Mouse (Mus musculus) liver, embryonic 16.5 days (tissue): ENCODE results near the gene Dmrtc1c1. TPM values are rescaled to one million over a fixed set of nuclear protein-coding genes. Genes with fewer than 3 reads are reported as not detected.
"Not testable (repeated sequence)": the region's sequence is repeated elsewhere in the genome, so short reads cannot be mapped to it uniquely, and the experiment has no call there.

Experiments
- ATAC-seq: fragments of 200-750 bp; cut with Nextera tagmentation; 2 replicates; pipeline ENCODE4 v1.8.0; 2017; ENCODE audit warnings: low read depth, mild to moderate bottlenecking, moderate number of reproducible peaks, moderate library complexity
- H3K27ac ChIP-seq: fragments of 300-500 bp; sonication (generic); 2 replicates; pipeline ENCODE4 v1.5.1; 2014; ENCODE audit warnings: mild to moderate bottlenecking, low read length
- H3K27me3 ChIP-seq: fragments of 300-500 bp; sonication (generic); 2 replicates; pipeline ENCODE4 v1.6.1; 2014; ENCODE audit warnings: low read depth, low read length, mixed read lengths; ENCODE audit not compliant: control insufficient read depth, insufficient read depth
- H3K36me3 ChIP-seq: fragments of 300-500 bp; sonication (generic); 2 replicates; pipeline ENCODE4 v1.6.1; 2014; ENCODE audit warnings: mild to moderate bottlenecking; ENCODE audit not compliant: control insufficient read depth, insufficient read depth
- H3K4me1 ChIP-seq: fragments of 300-500 bp; sonication (generic); 2 replicates; pipeline ENCODE4 v1.6.1; 2014; ENCODE audit warnings: low read depth, low read length, mixed read lengths; ENCODE audit not compliant: control insufficient read depth
- H3K4me2 ChIP-seq: fragments of 300-500 bp; sonication (generic); 2 replicates; pipeline ENCODE4 v1.6.1; 2014; ENCODE audit warnings: low read depth, low read length, mixed read lengths
- H3K4me3 ChIP-seq: fragments of 300-500 bp; sonication (generic); 2 replicates; pipeline ENCODE4 v1.5.1; 2014; ENCODE audit warnings: low read depth, mild to moderate bottlenecking, low read length
- H3K9ac ChIP-seq: fragments of 300-500 bp; sonication (generic); 2 replicates; pipeline ENCODE4 v1.6.1; 2014; ENCODE audit warnings: low read depth, low read length
- H3K9me3 ChIP-seq: fragments of 300-500 bp; sonication (generic); replicated peaks from 2 replicates; pipeline ENCODE4 v1.6.1; 2016; ENCODE audit warnings: low read length; ENCODE audit not compliant: control insufficient read depth
- WGBS: fragments of 180-500 bp; shearing (Covaris S2); extraction: QIAGEN DNeasy Blood & Tissue Kit; methylation state at CpG from one replicate; pipeline ENCODE4 v1.1.7; 2014; ENCODE audit not compliant: insufficient replicate concordance; 5-methylcytosine and 5-hydroxymethylcytosine counted together
- polyA plus RNA-seq: library from polyadenylated mRNA; unstranded; fragments of >200 nt; fragmentation: Nextera tagmentation; extraction: Ambion mirVana; gene quantifications from 2 replicates; pipeline ENCODE4 v1.2.1, GENCODE M21; 2015

Gene Dmrtc1c1
- not detected in 2 replicates for polyA plus RNA-seq

DNA sequence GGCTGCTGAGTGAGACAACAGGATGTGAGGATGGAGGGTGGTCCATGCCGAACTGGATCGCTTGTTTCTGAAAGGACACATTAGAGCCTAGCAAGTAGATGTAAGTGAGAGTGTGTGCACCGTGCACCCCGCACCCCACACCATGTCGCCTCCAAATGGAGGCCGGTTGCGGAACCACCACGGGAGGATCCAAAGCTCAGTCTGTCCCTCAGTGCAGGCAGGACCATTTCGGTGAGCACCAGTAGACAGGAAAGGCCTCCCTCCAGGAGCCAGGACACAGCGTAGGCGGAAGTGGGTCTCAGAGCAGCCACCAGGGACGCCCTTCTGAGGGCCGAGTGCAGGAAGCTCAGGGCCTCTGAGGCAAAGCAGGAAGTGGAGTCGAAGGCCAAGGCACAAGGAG is at the start of gene Dmrtc1c1:
Dmrtc1c1 (plus strand) TSS at position 301 of the 400 bp plus-strand sequence.
- ATAC-seq, H3K9me3 ChIP-seq, H3K4me2 ChIP-seq, H3K36me3 ChIP-seq, H3K27me3 ChIP-seq, H3K27ac ChIP-seq, H3K4me1 ChIP-seq, H3K4me3 ChIP-seq, H3K9ac ChIP-seq: not testable (repeated sequence)
- WGBS, result 86% methylated on average over 3 of the region's 14 CpGs

DNA sequence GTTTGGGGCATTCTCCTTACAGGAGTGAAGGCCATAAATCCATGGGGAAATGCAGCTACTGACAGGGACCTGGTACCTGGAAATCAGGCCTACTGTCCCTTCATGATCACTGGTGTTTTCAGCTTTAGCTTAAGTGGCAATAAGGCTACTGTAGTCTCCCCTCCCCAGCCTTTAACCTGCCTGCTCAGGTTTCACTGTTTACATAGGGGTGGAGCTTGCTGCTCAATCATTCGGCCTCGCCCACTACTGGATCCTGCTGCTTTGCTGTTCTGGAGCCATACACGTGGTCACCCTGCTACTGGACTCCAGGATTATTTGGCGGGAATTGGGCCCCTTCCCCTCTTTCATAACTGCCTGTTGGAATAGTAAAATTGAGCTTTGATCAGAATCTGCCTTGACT is 36.9 kb upstream of the Dmrtc1c1 start:
- ATAC-seq, result no peak
- Histone ChIP-seq H3K27me3 (no peaks in the 10 kb centered on the region), H3K4me3 (no peak overlapping the region), H3K27ac (no peak overlapping the region), H3K9ac (no peak overlapping the region), H3K36me3 (no peaks in the 10 kb centered on the region), H3K4me1 (no peaks in the 10 kb centered on the region), H3K9me3 (no peaks in the 10 kb centered on the region), H3K4me2 (no peak overlapping the region)
- WGBS, result 32% methylated on average over 4 of the region's 4 CpGs

DNA sequence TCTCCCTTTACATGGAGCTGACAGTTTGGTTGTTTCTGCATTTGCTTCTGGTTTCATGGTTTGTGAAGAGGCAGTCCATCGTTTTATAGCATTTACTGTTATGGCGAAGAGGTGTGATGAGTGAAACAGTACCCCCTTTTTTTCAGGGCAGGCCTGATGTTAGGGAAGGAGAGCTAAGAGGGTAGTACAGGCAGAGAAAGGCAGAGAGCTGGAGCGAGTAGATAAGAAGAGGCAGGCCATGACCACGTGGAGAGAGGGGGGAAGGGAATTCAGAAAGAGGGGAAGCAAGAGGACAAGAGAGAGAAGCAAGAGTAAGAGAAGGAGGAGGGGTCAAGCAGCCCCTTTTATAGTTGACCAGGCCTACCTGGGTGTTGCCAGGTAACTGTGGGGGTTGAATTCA is 9.5 kb downstream of the Dmrtc1c1 start:
- no peaks in the 10 kb centered on the region for H3K27me3 ChIP-seq
- WGBS, result 37% methylated on average over 4 of the region's 4 CpGs
- no peaks in the 10 kb centered on the region for H3K4me1 ChIP-seq
- no peaks in the 10 kb centered on the region for H3K9me3 ChIP-seq
- H3K4me2 ChIP-seq, result no peak overlapping the region
- ATAC-seq, result no peak
- no peaks in the 10 kb centered on the region for H3K36me3 ChIP-seq
- no peak overlapping the region for H3K27ac ChIP-seq
- no peak overlapping the region for H3K4me3 ChIP-seq
- H3K9ac ChIP-seq, result no peak overlapping the region

DNA sequence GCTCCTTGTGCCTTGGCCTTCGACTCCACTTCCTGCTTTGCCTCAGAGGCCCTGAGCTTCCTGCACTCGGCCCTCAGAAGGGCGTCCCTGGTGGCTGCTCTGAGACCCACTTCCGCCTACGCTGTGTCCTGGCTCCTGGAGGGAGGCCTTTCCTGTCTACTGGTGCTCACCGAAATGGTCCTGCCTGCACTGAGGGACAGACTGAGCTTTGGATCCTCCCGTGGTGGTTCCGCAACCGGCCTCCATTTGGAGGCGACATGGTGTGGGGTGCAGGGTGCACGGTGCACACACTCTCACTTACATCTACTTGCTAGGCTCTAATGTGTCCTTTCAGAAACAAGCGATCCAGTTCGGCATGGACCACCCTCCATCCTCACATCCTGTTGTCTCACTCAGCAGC is 51.8 kb downstream of the Dmrtc1c1 start, which contains the start of gene Dmrtc1c2:
Dmrtc1c2 (minus strand) TSS at position 101 of the 400 bp plus-strand sequence.
- not testable (repeated sequence) for H3K4me1 ChIP-seq, H3K27me3 ChIP-seq, H3K4me2 ChIP-seq, H3K9ac ChIP-seq, H3K36me3 ChIP-seq, ATAC-seq, H3K9me3 ChIP-seq, H3K4me3 ChIP-seq, H3K27ac ChIP-seq
- 69% methylated on average over 4 of the region's 13 CpGs for WGBS

Other genes starting within 250 kb of the Dmrtc1c1 start
- 0.71 and 1.1 TPM in 2 replicates for gene Phka1, start 158.7 kb upstream of the Dmrtc1c1 start, polyA plus RNA-seq
- gene Gm3880, start 116.0 kb upstream of the Dmrtc1c1 start, polyA plus RNA-seq, result not detected in 2 replicates
- gene Gm9112, start 95.3 kb upstream of the Dmrtc1c1 start, polyA plus RNA-seq, result not detected in 2 replicates
- not detected in 2 replicates for gene Dmrtc1b, start 95.1 kb upstream of the Dmrtc1c1 start, polyA plus RNA-seq
- gene Dmrtc1c2, start 51.7 kb downstream of the Dmrtc1c1 start, polyA plus RNA-seq, result not detected in 2 replicates
- not detected in 2 replicates for gene 1700031F05Rik, start 65.0 kb downstream of the Dmrtc1c1 start, polyA plus RNA-seq
- gene Dmrtc1a, start 105.7 kb downstream of the Dmrtc1c1 start, polyA plus RNA-seq, result not detected in 2 replicates
- gene 1700011M02Rik, start 105.9 kb downstream of the Dmrtc1c1 start, polyA plus RNA-seq, result not detected in 2 replicates
- not detected in 2 replicates for gene 1700018G05Rik, start 125.4 kb downstream of the Dmrtc1c1 start, polyA plus RNA-seq